Mouse (Mus musculus): Measurements from ENCODE around the gene C1ra.
A peak's percentile ranks its signal among the peaks of the same experiment; 100 is the strongest.
"Not testable (repeated sequence)": the region's sequence is repeated elsewhere in the genome, so short reads cannot be mapped to it uniquely, and the experiment has no call there.

The C1ra gene

GRCm38 (mm10) chr6:124512355-124512836, at the start of gene C1ra:
Gene C1ra (plus strand): TSS chr6:124512405.
- DNase-seq: peak; percentile 23

- DNase-seq: no peak
Measured at GRCm38 (mm10) chr6:124463881-124464291, 48.3 kb upstream of the C1ra start.

- DNase-seq: peak; percentile 94
Measured at GRCm38 (mm10) chr6:124464305-124465271, 47.6 kb upstream of the C1ra start, which contains the start of gene Clstn3. Gene Clstn3 (minus strand): TSS chr6:124464794.

- DNase-seq: no peak
Measured at GRCm38 (mm10) chr6:124465299-124465698, 46.9 kb upstream of the C1ra start.

GRCm38 (mm10) chr6:124465729-124466128, 46.5 kb upstream of the C1ra start:
- no peak for DNase-seq

GRCm38 (mm10) chr6:124471121-124471520, 41.1 kb upstream of the C1ra start:
- DNase-seq: no peak

- DNase-seq: not testable (repeated sequence)
Measured at GRCm38 (mm10) chr6:124471783-124472638, 40.2 kb upstream of the C1ra start.

- no peak for DNase-seq
Measured at GRCm38 (mm10) chr6:124472801-124473200, 39.4 kb upstream of the C1ra start.

- DNase-seq: no peak
Measured at GRCm38 (mm10) chr6:124474621-124475020, 37.6 kb upstream of the C1ra start.

- not testable (repeated sequence) for DNase-seq
Measured at GRCm38 (mm10) chr6:124475335-124476075, 36.7 kb upstream of the C1ra start.

GRCm38 (mm10) chr6:124476216-124476615, 36.0 kb upstream of the C1ra start:
- DNase-seq: no peak

- no peak for DNase-seq
Measured at GRCm38 (mm10) chr6:124476796-124477195, 35.4 kb upstream of the C1ra start.

GRCm38 (mm10) chr6:124477221-124477655, 35.0 kb upstream of the C1ra start:
- DNase-seq: no peak

GRCm38 (mm10) chr6:124477922-124478651, 34.1 kb upstream of the C1ra start:
- no peak for DNase-seq

- no peak for DNase-seq
Measured at GRCm38 (mm10) chr6:124478874-124479572, 33.2 kb upstream of the C1ra start.

GRCm38 (mm10) chr6:124479573-124479930, 32.7 kb upstream of the C1ra start:
- no peak for DNase-seq

GRCm38 (mm10) chr6:124480295-124480694, 31.9 kb upstream of the C1ra start:
- no peak for DNase-seq

- DNase-seq: no peak
Measured at GRCm38 (mm10) chr6:124481571-124481970, 30.6 kb upstream of the C1ra start.

- DNase-seq: not testable (repeated sequence)
Measured at GRCm38 (mm10) chr6:124483831-124484230, 28.4 kb upstream of the C1ra start.

GRCm38 (mm10) chr6:124484851-124485250, 27.4 kb upstream of the C1ra start:
- DNase-seq: no peak
